Mouse (Mus musculus): ENCODE measurements around the gene Syt13. TPM values are rescaled to one million over a fixed set of nuclear protein-coding genes. Genes with fewer than 3 reads are reported as not detected.

The Syt13 gene
- total and polyA plus RNA-seq, 3 experiments = not detected

- H3K9me3 ChIP-seq (replicated peaks; ENCODE audit: insufficient read depth, low read length) = no peaks in the 10 kb centered on the region
- no peaks in the 10 kb centered on the region for H3K27me3 ChIP-seq (ENCODE audit: control insufficient read depth in 1 of 2, insufficient read depth in 2 of 2, low read length in 2 of 2)
- H3K4me3 ChIP-seq (ENCODE audit: control insufficient read depth in 1 of 2, insufficient read depth in 1 of 2, low read depth in 2 of 2, low read length in 2 of 2) = no peak overlapping the region
- H3K79me2 ChIP-seq (ENCODE audit: control insufficient read depth, insufficient read depth, low read length, poor library complexity) = no peaks in the 10 kb centered on the region
- H3K36me3 ChIP-seq (ENCODE audit: control insufficient read depth in 1 of 2, insufficient read depth in 2 of 2, low read length in 2 of 2) = peaks cover 0 to 18% of the 10 kb centered on the region in 2 experiments; a peak in 2 of 4 replicates
- no peak for DNase-seq (ENCODE audit: low read depth, low spot score)
- no peak overlapping the region for H3K27ac ChIP-seq (ENCODE audit: control insufficient read depth, low read depth, low read length)
- peaks cover 15 to 22% of the 10 kb centered on the region in 2 experiments for H3K4me1 ChIP-seq (ENCODE audit: control insufficient read depth in 1 of 2, insufficient read depth in 2 of 2, low read length in 2 of 2)
- H3K9ac ChIP-seq (ENCODE audit: control insufficient read depth, low read depth, low read length, poor library complexity, severe bottlenecking) = no peak overlapping the region
- TF ChIP-seq CHD2 (IDR thresholded peaks at IDR 0.05; ENCODE audit: low read length) (no peak), HCFC1 (IDR thresholded peaks at IDR 0.05; ENCODE audit: low read depth, low read length) (no peak), POLR2AphosphoS5 (IDR thresholded peaks at IDR 0.05; ENCODE audit: borderline replicate concordance, low read depth, low read length) (no peak), TBP (IDR thresholded peaks at IDR 0.05; ENCODE audit: low read depth, low read length) (no peak)
Observed at GRCm38 (mm10) chr2:92984321-92985108, 69.6 kb downstream of the Syt13 start.

GRCm38 (mm10) chr2:92985171-92985570 lies 70.3 kb downstream of the Syt13 start:
- Histone ChIP-seq H3K27me3 (ENCODE audit: control insufficient read depth in 1 of 2, insufficient read depth in 2 of 2, low read length in 2 of 2) (no peaks in the 10 kb centered on the region), H3K36me3 (ENCODE audit: control insufficient read depth in 1 of 2, insufficient read depth in 2 of 2, low read length in 2 of 2) (peaks cover 0 to 18% of the 10 kb centered on the region in 2 experiments; a peak in 2 of 4 replicates), H3K9me3 (replicated peaks; ENCODE audit: insufficient read depth, low read length) (no peaks in the 10 kb centered on the region), H3K27ac (ENCODE audit: control insufficient read depth, low read depth, low read length) (no peak overlapping the region), H3K4me1 (ENCODE audit: control insufficient read depth in 1 of 2, insufficient read depth in 2 of 2, low read length in 2 of 2) (peaks cover 15 to 22% of the 10 kb centered on the region in 2 experiments), H3K4me3 (ENCODE audit: control insufficient read depth in 1 of 2, insufficient read depth in 1 of 2, low read depth in 2 of 2, low read length in 2 of 2) (no peak overlapping the region), H3K9ac (ENCODE audit: control insufficient read depth, low read depth, low read length, poor library complexity, severe bottlenecking) (no peak overlapping the region), H3K79me2 (ENCODE audit: control insufficient read depth, insufficient read depth, low read length, poor library complexity) (no peaks in the 10 kb centered on the region)
- TF ChIP-seq POLR2AphosphoS2 (IDR thresholded peaks at IDR 0.05; ENCODE audit: low read length) (no peak), EP300 (IDR thresholded peaks at IDR 0.05; ENCODE audit: low read depth in 1 of 2, low read length in 2 of 2) (no peak), CTCF (IDR thresholded peaks at IDR 0.05 in 2 of 3, conservative IDR thresholded peaks at IDR 0.05 in 1 of 3; ENCODE audit: control insufficient read depth in 1 of 3, insufficient read depth in 1 of 3, low read depth in 2 of 3, low read length in 3 of 3, poor library complexity in 1 of 3, severe bottlenecking in 1 of 3) (no peak), ZNF384 (IDR thresholded peaks at IDR 0.05; ENCODE audit: low read depth, low read length) (no peak), MAFK (IDR thresholded peaks at IDR 0.05; ENCODE audit: borderline replicate concordance, low read depth, low read length) (no peak), RCOR1 (IDR thresholded peaks at IDR 0.05; ENCODE audit: low read depth, low read length) (no peak), NRF1 (IDR thresholded peaks at IDR 0.05; ENCODE audit: insufficient read depth, low read depth, low read length, poor library complexity, severe bottlenecking) (no peak), MYC (IDR thresholded peaks at IDR 0.05; ENCODE audit: low read depth, low read length) (no peak), KAT2A (conservative IDR thresholded peaks at IDR 0.05; ENCODE audit: low read depth, low read length) (no peak), CHD1 (IDR thresholded peaks at IDR 0.05; ENCODE audit: low read depth, low read length) (no peak), UBTF (IDR thresholded peaks at IDR 0.05; ENCODE audit: borderline replicate concordance, insufficient read depth, low read depth, low read length) (no peak), ZC3H11A (IDR thresholded peaks at IDR 0.05; ENCODE audit: low read depth, low read length) (no peak), TBP (IDR thresholded peaks at IDR 0.05; ENCODE audit: low read depth, low read length) (no peak), SIN3A (IDR thresholded peaks at IDR 0.05; ENCODE audit: low read length) (no peak), TCF12 (IDR thresholded peaks at IDR 0.05; ENCODE audit: low read depth, low read length) (no peak), SMC3 (IDR thresholded peaks at IDR 0.05; ENCODE audit: low read depth, low read length) (no peak), MXI1 (IDR thresholded peaks at IDR 0.05; ENCODE audit: low read depth, low read length) (no peak), GABPA (IDR thresholded peaks at IDR 0.05; ENCODE audit: low read depth, low read length) (no peak), ELF1 (IDR thresholded peaks at IDR 0.05; ENCODE audit: low read depth, low read length) (no peak), CHD2 (IDR thresholded peaks at IDR 0.05; ENCODE audit: low read length) (no peak)
- no peak for DNase-seq (ENCODE audit: low read depth, low spot score)
